Mouse (Mus musculus) urinary bladder, postnatal 14 days (tissue): ENCODE measurements around the gene Acap1.
"Not testable (repeated sequence)": the region's sequence is repeated elsewhere in the genome, so short reads cannot be mapped to it uniquely, and the experiment has no call there.

Experiments used
- DNase-seq: peaks from one replicate; pipeline ENCODE4 v3.0.0; 2021; ENCODE audit warnings: low spot score

The Acap1 gene

GRCm38 (mm10) chr11:69876867-69877266 lies 18.5 kb downstream of the Acap1 start:
- DNase-seq: peak; percentile 90

- no peak for DNase-seq
Observed at GRCm38 (mm10) chr11:69876186-69876585, 19.2 kb downstream of the Acap1 start.

- DNase-seq: no peak
Observed at GRCm38 (mm10) chr11:69872451-69872850, 22.9 kb downstream of the Acap1 start.

GRCm38 (mm10) chr11:69871822-69872221 lies 23.5 kb downstream of the Acap1 start:
- DNase-seq: no peak

- no peak for DNase-seq
Observed at GRCm38 (mm10) chr11:69870289-69871069, 24.9 kb downstream of the Acap1 start.

GRCm38 (mm10) chr11:69867335-69867734 lies 28.0 kb downstream of the Acap1 start:
- DNase-seq: no peak

GRCm38 (mm10) chr11:69865561-69865960 lies 29.8 kb downstream of the Acap1 start:
- DNase-seq: no peak

GRCm38 (mm10) chr11:69864138-69864860 lies 31.0 kb downstream of the Acap1 start:
- no peak for DNase-seq

- DNase-seq: not testable (repeated sequence)
Observed at GRCm38 (mm10) chr11:69863729-69864128, 31.6 kb downstream of the Acap1 start.

- peak; percentile 74 for DNase-seq
Observed at GRCm38 (mm10) chr11:69858113-69858998, 37.0 kb downstream of the Acap1 start, which contains the start of gene Tnk1. Gene Tnk1, minus strand, starts transcription at chr11:69858730.

GRCm38 (mm10) chr11:69855347-69855746 lies 40.0 kb downstream of the Acap1 start:
- no peak for DNase-seq

- DNase-seq: no peak
Observed at GRCm38 (mm10) chr11:69854680-69855079, 40.7 kb downstream of the Acap1 start.

GRCm38 (mm10) chr11:69853994-69854393 lies 41.3 kb downstream of the Acap1 start:
- no peak for DNase-seq

GRCm38 (mm10) chr11:69850754-69851153 lies 44.6 kb downstream of the Acap1 start:
- no peak for DNase-seq

- no peak for DNase-seq
Observed at GRCm38 (mm10) chr11:69849884-69850283, 45.5 kb downstream of the Acap1 start.

- DNase-seq: no peak
Observed at GRCm38 (mm10) chr11:69849128-69849527, 46.2 kb downstream of the Acap1 start.

GRCm38 (mm10) chr11:69848021-69848420 lies 47.3 kb downstream of the Acap1 start:
- DNase-seq: no peak

- peak; percentile 67 for DNase-seq
Observed at GRCm38 (mm10) chr11:69846738-69847688, 48.3 kb downstream of the Acap1 start.

- peak; percentile 89 for DNase-seq
Observed at GRCm38 (mm10) chr11:69846198-69846680, 49.1 kb downstream of the Acap1 start, which contains the start of gene Plscr3. Gene Plscr3, plus strand, starts transcription at chr11:69846376.

- DNase-seq: no peak
Observed at GRCm38 (mm10) chr11:69838714-69839104, 56.6 kb downstream of the Acap1 start.
